Mouse (Mus musculus) embryo, embryonic 11 days (tissue): Measurements from ENCODE around the gene Prickle2.

Experiments used
- DNase-seq: peaks from one replicate; pipeline ENCODE4 v3.0.0-alpha.2; 2015

Prickle2 gene

DNA sequence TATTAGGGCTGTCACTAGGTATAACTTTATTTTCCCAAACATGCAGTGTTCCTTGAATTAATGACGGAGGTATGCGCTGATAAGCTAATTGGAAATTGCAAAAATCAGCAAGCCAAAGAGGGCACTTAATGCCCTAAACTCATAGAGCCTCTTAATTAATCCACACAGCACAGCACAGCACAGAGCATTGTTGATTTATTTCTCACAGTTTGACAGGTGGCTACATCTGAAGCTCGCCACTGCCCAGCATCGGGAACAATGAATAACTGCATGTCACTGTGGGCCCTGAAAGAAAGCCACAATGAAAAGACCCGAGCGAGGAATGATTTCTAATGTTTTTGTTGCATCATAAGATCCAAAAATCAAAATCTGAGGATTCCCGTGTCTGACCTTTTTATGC, 359.2 kb downstream of the Prickle2 start:
- peak; percentile 9 for DNase-seq

DNA sequence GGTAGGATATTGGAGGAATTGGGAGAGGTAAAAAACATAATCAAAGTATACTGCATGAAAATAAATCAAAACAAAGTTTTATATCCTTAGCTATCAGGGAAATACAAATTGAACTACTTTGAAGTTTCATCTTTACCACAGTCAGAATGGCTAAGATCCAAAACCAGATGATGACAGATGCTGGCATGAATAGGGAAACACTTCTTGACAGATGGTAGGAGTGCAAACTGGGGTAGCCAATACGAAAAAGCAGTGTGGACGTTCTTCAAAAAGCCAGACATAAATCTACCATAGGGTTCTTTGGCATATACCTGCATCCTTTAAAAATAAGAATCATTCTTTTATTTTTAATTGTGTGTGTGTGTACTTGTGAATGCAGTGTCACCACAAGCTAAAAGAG, 360.8 kb downstream of the Prickle2 start:
- DNase-seq, result no peak

DNA sequence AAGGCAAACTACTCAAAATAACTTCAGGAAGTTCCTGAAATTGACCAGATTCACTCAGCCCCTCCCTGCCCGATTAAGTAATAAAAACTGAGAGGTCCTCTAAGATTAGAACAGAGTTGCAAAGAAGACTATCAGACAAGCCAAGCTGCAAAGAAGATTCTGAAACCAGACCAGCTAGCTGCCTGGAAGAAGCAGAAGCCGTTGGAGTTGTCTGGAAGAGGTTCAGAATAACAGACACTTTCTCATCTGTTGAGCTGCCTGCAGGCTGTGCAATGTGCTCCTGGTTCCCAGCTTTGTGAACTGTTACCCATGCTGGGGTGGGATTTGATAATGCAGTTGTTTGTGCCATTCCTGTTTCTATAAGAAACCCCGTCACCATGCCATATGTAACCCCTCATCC, 361.4 kb downstream of the Prickle2 start:
- DNase-seq, result no peak
